In genomic region chr3:105718746-105719145, GRCm38 (mm10) we compare ENCODE assay signal across 13 mouse cellular contexts. TPM values are rescaled to one million over a fixed set of nuclear protein-coding genes. Genes with fewer than 3 reads are reported as not detected.
A peak's percentile ranks its signal among the peaks of the same experiment; 100 is the strongest.
DNase-seq lines count a peak whose midpoint lies in the region; ATAC-seq and TF ChIP-seq lines count a peak whose summit lies in the region.
"Had no signal": no experiment of that assay in that cellular context is flagged by ENCODE, and none has a peak within 500 bp of the region (broad histone marks: within the 10 kb centered on the region; RNA-seq: fewer than 3 reads in every experiment).

No protein-coding gene starts in this region.

- H3K9me3 ChIP-seq in hindbrain, embryonic 11.5 days (ENCODE audit: control insufficient read depth, low read length): no peaks in the 10 kb centered on the region
- no peaks in the 10 kb centered on the region for H3K9me3 ChIP-seq in hindbrain, embryonic 16.5 days (ENCODE audit: control insufficient read depth, low read length)
- no peaks in the 10 kb centered on the region for H3K9me3 ChIP-seq in lung, embryonic 14.5 days (ENCODE audit: low read depth, low read length)
- no peaks in the 10 kb centered on the region for H3K9me3 ChIP-seq in liver, embryonic 14.5 days (ENCODE audit: control insufficient read depth, low read length)
- H3K9me3 ChIP-seq: embryonic facial prominence, embryonic 13.5 days; forebrain, embryonic 13.5 days; heart, embryonic 12.5 days had no signal

- no peak overlapping the region for H3K27ac ChIP-seq in cerebellum, adult 2 months (ENCODE audit: insufficient read depth, low read length)
- H3K27ac ChIP-seq in hindbrain, embryonic 11.5 days (ENCODE audit: low read depth, low read length): no peak overlapping the region
- H3K27ac ChIP-seq in hindbrain, embryonic 16.5 days (ENCODE audit: low read depth, low read length): no peak overlapping the region
- no peak overlapping the region for H3K27ac ChIP-seq in lung, embryonic 14.5 days (ENCODE audit: low read depth)
- H3K27ac ChIP-seq in liver, embryonic 14.5 days: no peak overlapping the region
- H3K27ac ChIP-seq: embryonic facial prominence, embryonic 13.5 days; forebrain, embryonic 13.5 days had no signal

- peak; percentile 38; the same call in 1 of the 2 replicates for TF ChIP-seq CTCF in cerebellum, adult 2 months (IDR thresholded peaks at IDR 0.05; ENCODE audit: borderline replicate concordance, insufficient read depth, low read depth, low read length)
- TF ChIP-seq CTCF in lung, embryonic 14.5 days (IDR thresholded peaks at IDR 0.05; ENCODE audit: low read depth): peak; percentile 16; the same call in 1 of the 2 replicates
- TF ChIP-seq CTCF in liver, embryonic 14.5 days (IDR thresholded peaks at IDR 0.05; ENCODE audit: low read depth): peak; percentile 25; the same call in 1 of the 2 replicates

- 0 out of 2 replicates have a peak, but pooled peaks have one; percentile 18 for ATAC-seq in hindbrain, embryonic 11.5 days (ENCODE audit: low FRiP score)
- no peak for ATAC-seq in hindbrain, embryonic 16.5 days
- no peak for ATAC-seq in lung, embryonic 14.5 days (ENCODE audit: insufficient read depth)
- no peak for ATAC-seq in liver, embryonic 14.5 days (ENCODE audit: insufficient read depth)

- H3K4me3 ChIP-seq in cerebellum, adult 2 months (replicated peaks; ENCODE audit: insufficient read depth, low read depth, low read length): no peak overlapping the region
- no peak overlapping the region for H3K4me3 ChIP-seq in hindbrain, embryonic 11.5 days (ENCODE audit: low read depth, low read length)
- no peak overlapping the region for H3K4me3 ChIP-seq in hindbrain, embryonic 16.5 days (ENCODE audit: low read length)
- H3K4me3 ChIP-seq in lung, embryonic 14.5 days (ENCODE audit: low read depth, low read length): no peak overlapping the region
- no peak overlapping the region for H3K4me3 ChIP-seq in liver, embryonic 14.5 days (ENCODE audit: insufficient read depth in 1 of 2, low read depth in 2 of 2, low read length in 2 of 2)
- H3K4me3 ChIP-seq: embryonic facial prominence, embryonic 13.5 days; forebrain, embryonic 13.5 days; heart, embryonic 12.5 days had no signal

- no peak for TF ChIP-seq POLR2A in cerebellum, adult 2 months (IDR thresholded peaks at IDR 0.05; ENCODE audit: borderline replicate concordance, insufficient read depth, low read length)

- H3K4me1 ChIP-seq in cerebellum, adult 2 months (ENCODE audit: control insufficient read depth, insufficient read depth, low read length): peaks cover 44% of the 10 kb centered on the region
- H3K4me1 ChIP-seq in hindbrain, embryonic 11.5 days (replicated peaks; ENCODE audit: control insufficient read depth, insufficient read depth, low read length): 0 out of 2 replicates have a peak, but pooled peaks cover 8% of the 10 kb centered on the region
- peaks cover 14% of the 10 kb centered on the region for H3K4me1 ChIP-seq in hindbrain, embryonic 16.5 days (ENCODE audit: control insufficient read depth, insufficient read depth, low read depth, low read length)
- H3K4me1 ChIP-seq in lung, embryonic 14.5 days (ENCODE audit: insufficient read depth): peaks cover 5% of the 10 kb centered on the region; the same call in 1 of the 2 replicates
- H3K4me1 ChIP-seq in liver, embryonic 14.5 days (replicated peaks; ENCODE audit: control insufficient read depth in 2 of 2, insufficient read depth in 2 of 2, low read length in 1 of 2): no peaks in the 10 kb centered on the region

- no peak overlapping the region for H3K4me2 ChIP-seq in hindbrain, embryonic 11.5 days (replicated peaks; ENCODE audit: low read depth, low read length)
- H3K4me2 ChIP-seq in hindbrain, embryonic 16.5 days (ENCODE audit: low read length): no peak overlapping the region
- no peak overlapping the region for H3K4me2 ChIP-seq in lung, embryonic 14.5 days
- no peak overlapping the region for H3K4me2 ChIP-seq in liver, embryonic 14.5 days (ENCODE audit: low read depth)
- H3K4me2 ChIP-seq: embryonic facial prominence, embryonic 13.5 days; forebrain, embryonic 13.5 days; heart, embryonic 12.5 days had no signal

- no peaks in the 10 kb centered on the region for H3K36me3 ChIP-seq in hindbrain, embryonic 11.5 days (ENCODE audit: control insufficient read depth, insufficient read depth, low read length)
- no peaks in the 10 kb centered on the region for H3K36me3 ChIP-seq in hindbrain, embryonic 16.5 days (ENCODE audit: control insufficient read depth, insufficient read depth, low read length)
- H3K36me3 ChIP-seq in lung, embryonic 14.5 days (ENCODE audit: insufficient read depth): 0 out of 2 replicates have a peak, but pooled peaks cover 4% of the 10 kb centered on the region
- no peaks in the 10 kb centered on the region for H3K36me3 ChIP-seq in liver, embryonic 14.5 days (replicated peaks; ENCODE audit: control insufficient read depth, insufficient read depth, low read depth)
- H3K36me3 ChIP-seq: embryonic facial prominence, embryonic 13.5 days had no signal

- no peak overlapping the region for H3K9ac ChIP-seq in hindbrain, embryonic 11.5 days (ENCODE audit: low read depth, low read length)
- H3K9ac ChIP-seq in hindbrain, embryonic 16.5 days (ENCODE audit: low read depth, low read length): no peak overlapping the region
- no peak overlapping the region for H3K9ac ChIP-seq in lung, embryonic 14.5 days
- no peak overlapping the region for H3K9ac ChIP-seq in liver, embryonic 14.5 days (replicated peaks)
- H3K9ac ChIP-seq: embryonic facial prominence, embryonic 13.5 days; forebrain, embryonic 13.5 days; heart, embryonic 12.5 days had no signal

- 42% methylated on average over 4 of the region's 4 CpGs for WGBS in cerebellum, adult 2 months
- 48% methylated on average over 4 of the region's 4 CpGs for WGBS in hindbrain, embryonic 11.5 days
- 56% methylated on average over 4 of the region's 4 CpGs for WGBS in hindbrain, embryonic 16.5 days
- 28% methylated on average over 4 of the region's 4 CpGs for WGBS in lung, embryonic 14.5 days
- WGBS in liver, embryonic 14.5 days (ENCODE audit: insufficient replicate concordance): 15% methylated on average over 4 of the region's 4 CpGs

- peak in 1 of 2 experiments; percentile 29 for DNase-seq in cerebellum, adult 2 months
- DNase-seq in cerebellum, adult 11-12 months: no peak
- no peak for DNase-seq in hindbrain, embryonic 11.5 days (ENCODE audit: low spot score)
- DNase-seq in lung, embryonic 14.5 days: no peak
- no peak for DNase-seq in lung, postnatal 36 days
- no peak for DNase-seq in liver, embryonic 14.5 days (ENCODE audit: low read depth in 3 of 3, low spot score in 3 of 3)
- no peak for DNase-seq in adrenal gland, adult 18-20 months (ENCODE audit: low spot score in 2 of 2)
- DNase-seq: adrenal gland, postnatal 14 days; thymus, adult 2 months had no signal

- no peak for TF ChIP-seq EP300 in liver, embryonic 14.5 days (IDR thresholded peaks at IDR 0.05; ENCODE audit: low read depth)

- H3K27me3 ChIP-seq in cerebellum, adult 2 months (ENCODE audit: control insufficient read depth, insufficient read depth, low read length): no peaks in the 10 kb centered on the region
- no peaks in the 10 kb centered on the region for H3K27me3 ChIP-seq in hindbrain, embryonic 11.5 days (ENCODE audit: control insufficient read depth, insufficient read depth, low read length)
- H3K27me3 ChIP-seq in hindbrain, embryonic 16.5 days (replicated peaks; ENCODE audit: control insufficient read depth, insufficient read depth, low read length): no peaks in the 10 kb centered on the region
- H3K27me3 ChIP-seq in lung, embryonic 14.5 days (ENCODE audit: insufficient read depth, low read length): no peaks in the 10 kb centered on the region
- H3K27me3 ChIP-seq in liver, embryonic 14.5 days (ENCODE audit: control insufficient read depth, insufficient read depth, low read length): no peaks in the 10 kb centered on the region
- H3K27me3 ChIP-seq: embryonic facial prominence, embryonic 13.5 days; forebrain, embryonic 13.5 days; heart, embryonic 12.5 days had no signal

RNA-seq across cellular contexts. Expression of gene Inka2, which starts 14.3 kb away (rescaled TPM):
- polyA plus RNA-seq in cerebellum, adult 2 months (2012; rRNA removed): 15.0 and 15.9 TPM in 2 replicates
- polyA plus RNA-seq in hindbrain, embryonic 11.5 days (2014; fragmentation: Nextera tagmentation; extraction: Ambion mirVana): 1.2 and 1.3 TPM in 2 replicates
- polyA plus RNA-seq in hindbrain, embryonic 16.5 days (2015; fragmentation: Nextera tagmentation; extraction: Ambion mirVana): 13.7 and 13.9 TPM in 2 replicates
- polyA plus RNA-seq in lung, embryonic 14.5 days (2014; fragmentation: Nextera tagmentation; extraction: Ambion mirVana): 1.2 and 1.6 TPM in 2 replicates
- polyA plus RNA-seq in liver, embryonic 14.5 days (2012; rRNA removed): 0.17 and 0.25 TPM in 2 replicates
- 0.03 and 0.16 TPM in 2 replicates for polyA plus RNA-seq in liver, embryonic 14.5 days (2014; fragmentation: Nextera tagmentation; extraction: Ambion mirVana)
- total RNA-seq in adrenal gland, adult 18-20 months (2021): 1 to 10 TPM; 3.8 to 3.9 TPM

RNA-seq across cellular contexts. Expression of gene Ddx20, which starts 31.4 kb away (rescaled TPM):
- 12.6 and 13.8 TPM in 2 replicates for polyA plus RNA-seq in cerebellum, adult 2 months (2012; rRNA removed)
- 40.7 and 45.6 TPM in 2 replicates for polyA plus RNA-seq in hindbrain, embryonic 11.5 days (2014; fragmentation: Nextera tagmentation; extraction: Ambion mirVana)
- 19.4 and 21.9 TPM in 2 replicates for polyA plus RNA-seq in hindbrain, embryonic 16.5 days (2015; fragmentation: Nextera tagmentation; extraction: Ambion mirVana)
- 45.0 and 48.2 TPM in 2 replicates for polyA plus RNA-seq in lung, embryonic 14.5 days (2014; fragmentation: Nextera tagmentation; extraction: Ambion mirVana)
- polyA plus RNA-seq in liver, embryonic 14.5 days (2012; rRNA removed): 5.6 and 8.1 TPM in 2 replicates
- polyA plus RNA-seq in liver, embryonic 14.5 days (2014; fragmentation: Nextera tagmentation; extraction: Ambion mirVana): 19.6 and 21.2 TPM in 2 replicates
- 10 to 100 TPM; 18.5 to 18.9 TPM for total RNA-seq in adrenal gland, adult 18-20 months (2021)
